Mouse (Mus musculus): ENCODE results near the gene Arpp19.
A peak's percentile ranks its signal among the peaks of the same experiment; 100 is the strongest.

Arpp19 gene

GRCm38 (mm10) chr9:75037451-75038356, at the start of gene Arpp19:
Gene Arpp19 (plus strand): TSS chr9:75037614.
- peak; percentile 75 to 76 for DNase-seq

- no peak for DNase-seq
These were observed 48.4 kb upstream of the Arpp19 start for GRCm38 (mm10) chr9:74988893-74989460.

- DNase-seq = no peak
These were observed 47.4 kb upstream of the Arpp19 start for GRCm38 (mm10) chr9:74989990-74990389.

- DNase-seq = no peak
These were observed 42.7 kb upstream of the Arpp19 start for GRCm38 (mm10) chr9:74994611-74995257.

- no peak for DNase-seq
These were observed 41.1 kb upstream of the Arpp19 start for GRCm38 (mm10) chr9:74996349-74996748.

- DNase-seq = no peak
These were observed 39.4 kb upstream of the Arpp19 start for GRCm38 (mm10) chr9:74997976-74998375.

- DNase-seq = no peak
These were observed 36.4 kb upstream of the Arpp19 start for GRCm38 (mm10) chr9:75001006-75001405.

- no peak for DNase-seq
These were observed 35.7 kb upstream of the Arpp19 start for GRCm38 (mm10) chr9:75001611-75002204.

GRCm38 (mm10) chr9:75002262-75002661, 35.2 kb upstream of the Arpp19 start:
- DNase-seq = no peak

GRCm38 (mm10) chr9:75004203-75004602, 33.2 kb upstream of the Arpp19 start:
- no peak for DNase-seq

- no peak for DNase-seq
These were observed 20.8 kb upstream of the Arpp19 start for GRCm38 (mm10) chr9:75016591-75016990.

GRCm38 (mm10) chr9:75019181-75019580, 18.2 kb upstream of the Arpp19 start:
- no peak for DNase-seq

GRCm38 (mm10) chr9:75019592-75019991, 17.8 kb upstream of the Arpp19 start:
- no peak for DNase-seq

GRCm38 (mm10) chr9:75020561-75020960, 16.9 kb upstream of the Arpp19 start:
- DNase-seq = no peak

- no peak for DNase-seq
These were observed 14.9 kb upstream of the Arpp19 start for GRCm38 (mm10) chr9:75022546-75022945.

- no peak for DNase-seq
These were observed 14.1 kb upstream of the Arpp19 start for GRCm38 (mm10) chr9:75023150-75023894.

- no peak for DNase-seq
These were observed 13.3 kb upstream of the Arpp19 start for GRCm38 (mm10) chr9:75024089-75024488.

- no peak for DNase-seq
These were observed 11.7 kb upstream of the Arpp19 start for GRCm38 (mm10) chr9:75025689-75026088.

- DNase-seq = no peak
These were observed 5.0 kb upstream of the Arpp19 start for GRCm38 (mm10) chr9:75032408-75032807.

GRCm38 (mm10) chr9:75033141-75033540, 4.3 kb upstream of the Arpp19 start:
- DNase-seq = no peak

GRCm38 (mm10) chr9:75034691-75035090, 2.7 kb upstream of the Arpp19 start:
- DNase-seq = no peak

GRCm38 (mm10) chr9:75035944-75036343, 1.5 kb upstream of the Arpp19 start:
- DNase-seq = no peak

- no peak for DNase-seq
These were observed 909 bp downstream of the Arpp19 start for GRCm38 (mm10) chr9:75038357-75038688.
